Mouse (Mus musculus) liver, embryonic 14.5 days (tissue): ENCODE measurements around the gene Satb2.

Source experiments
- CTCF ChIP-seq: IDR thresholded peaks from 2 replicates; pipeline ENCODE4 v1.5.1; 2016; ENCODE audit warnings: antibody characterized with exemption, low read depth, control low read depth
- EP300 ChIP-seq: IDR thresholded peaks from 2 replicates; pipeline ENCODE4 v1.6.1; 2016; ENCODE audit warnings: antibody characterized with exemption, low read depth

GRCm38 (mm10) chr1:56857202-56857601, 121.2 kb downstream of the Satb2 start:
- TF ChIP-seq CTCF (no peak), EP300 (no peak)
